ENCODE assay signal across 9 mouse cellular contexts in genomic region chr7:4082804-4083203, GRCm38 (mm10). TPM values are rescaled to one million over a fixed set of nuclear protein-coding genes. Genes with fewer than 3 reads are reported as not detected.
DNase-seq lines count a peak whose midpoint lies in the region; ATAC-seq and TF ChIP-seq lines count a peak whose summit lies in the region.
"Had no signal": no experiment of that assay in that cellular context is flagged by ENCODE, and none has a peak within 500 bp of the region (broad histone marks: within the 10 kb centered on the region; RNA-seq: fewer than 3 reads in every experiment).

No protein-coding gene starts in this region.

- H3K9ac ChIP-seq in lung, postnatal 0 days (replicated peaks; ENCODE audit: low read depth): no peak overlapping the region
- H3K9ac ChIP-seq: lung, embryonic 15.5 days had no signal

- ATAC-seq in erythroid progenitor cell, adult 5-6 weeks (replicated peaks; ENCODE audit: low FRiP score, poor library complexity, severe bottlenecking): peak; percentile 49; the same call in 1 of the 2 replicates
- ATAC-seq in lung, postnatal 0 days: peak; percentile 52

- intact Hi-C loops in left cerebral cortex, adult 2 months (cut with DNase I): no loop called here

- no peaks in the 10 kb centered on the region for H3K9me3 ChIP-seq in lung, postnatal 0 days (ENCODE audit: low read length)
- H3K9me3 ChIP-seq: lung, embryonic 15.5 days had no signal

- peak; percentile 50 for DNase-seq in layer of hippocampus, adult 11-12 months (ENCODE audit: low spot score)
- DNase-seq in layer of hippocampus, postnatal 36 days: no peak
- peak; percentile 68 for DNase-seq in lung, postnatal 0 days (ENCODE audit: low spot score)
- peak; percentile 53 for DNase-seq in thymus, postnatal 14 days
- DNase-seq in left cerebral cortex, adult 2 months (ENCODE audit: extremely low spot score in 1 of 2, low spot score in 2 of 2): no peak
- no peak for DNase-seq in left cerebral cortex, adult 18-20 months (ENCODE audit: low spot score in 2 of 2)
- no peak for DNase-seq in yolk sac, embryonic 10.5 days (ENCODE audit: low spot score)

- H3K4me1 ChIP-seq in lung, postnatal 0 days (ENCODE audit: insufficient read depth, low read depth, low read length): no peaks in the 10 kb centered on the region
- H3K4me1 ChIP-seq: lung, embryonic 15.5 days had no signal

- no peaks in the 10 kb centered on the region for H3K36me3 ChIP-seq in lung, postnatal 0 days (ENCODE audit: insufficient read depth, low read length)
- H3K36me3 ChIP-seq: lung, embryonic 15.5 days had no signal

- no peak overlapping the region for H3K27ac ChIP-seq in lung, postnatal 0 days (ENCODE audit: low read length)
- H3K27ac ChIP-seq in left cerebral cortex, adult 2 months: no peak overlapping the region
- H3K27ac ChIP-seq: lung, embryonic 15.5 days had no signal

- peak overlapping the region; percentile 25 for H3K4me2 ChIP-seq in lung, postnatal 0 days (replicated peaks; ENCODE audit: low read depth, low read length)
- H3K4me2 ChIP-seq: lung, embryonic 15.5 days had no signal

- no peak overlapping the region for H3K4me3 ChIP-seq in lung, postnatal 0 days (ENCODE audit: low read depth, low read length)
- no peak overlapping the region for H3K4me3 ChIP-seq in left cerebral cortex, adult 2 months
- H3K4me3 ChIP-seq: lung, embryonic 15.5 days had no signal

- WGBS in lung, postnatal 0 days: 0% methylated on average over 2 of the region's 2 CpGs

- TF ChIP-seq CTCF in lung, postnatal 0 days (IDR thresholded peaks at IDR 0.05): no peak
- no peak for TF ChIP-seq CTCF in left cerebral cortex, adult 2 months (IDR thresholded peaks at IDR 0.05)

- no peaks in the 10 kb centered on the region for H3K27me3 ChIP-seq in lung, postnatal 0 days (replicated peaks; ENCODE audit: insufficient read depth, low read length)
- H3K27me3 ChIP-seq: lung, embryonic 15.5 days had no signal

- no peak for TF ChIP-seq EP300 in lung, postnatal 0 days (IDR thresholded peaks at IDR 0.05)

RNA-seq across cellular contexts. Expression of gene Lair1, which starts 19.8 kb away (rescaled TPM):
- total RNA-seq in layer of hippocampus, postnatal 36 days (2021): 1 to 10 TPM; 3.8 to 7.5 TPM
- total RNA-seq in erythroid progenitor cell, adult 5-6 weeks (2015; ENCODE audit: low replicate concordance): 10.5 and 12.6 TPM in 2 replicates
- 10.3 and 11.6 TPM in 2 replicates for total RNA-seq in erythroid progenitor cell, adult 5-6 weeks (2017; ENCODE audit: low replicate concordance)
- polyA plus RNA-seq in lung, postnatal 0 days (2015; fragmentation: Nextera tagmentation; extraction: Ambion mirVana): 2.1 and 2.2 TPM in 2 replicates
- 1 to 10 TPM; 5.5 to 8.9 TPM for total RNA-seq in left cerebral cortex, adult 2 months (2021)
- 1 to 10 TPM; 5.9 to 7.1 TPM for total RNA-seq in left cerebral cortex, adult 18-20 months (2021)

RNA-seq across cellular contexts. Expression of gene Ttyh1, which starts 36.4 kb away (rescaled TPM):
- total RNA-seq in layer of hippocampus, postnatal 36 days (2021): 100 to 1,000 TPM; 554 to 570 TPM
- not detected in 2 replicates for total RNA-seq in erythroid progenitor cell, adult 5-6 weeks (2015; ENCODE audit: low replicate concordance)
- total RNA-seq in erythroid progenitor cell, adult 5-6 weeks (2017; ENCODE audit: low replicate concordance): under 0.01 TPM in 1 of 2 replicates, not detected in the other
- 1.1 and 1.2 TPM in 2 replicates for polyA plus RNA-seq in lung, postnatal 0 days (2015; fragmentation: Nextera tagmentation; extraction: Ambion mirVana)
- total RNA-seq in left cerebral cortex, adult 2 months (2021): 100 to 1,000 TPM; 667 to 745 TPM
- total RNA-seq in left cerebral cortex, adult 18-20 months (2021): 100 to 1,000 TPM; 597 TPM

RNA-seq across cellular contexts. Expression of gene Leng8, which starts 54.0 kb away (rescaled TPM):
- total RNA-seq in layer of hippocampus, postnatal 36 days (2021): 100 to 1,000 TPM; 154 to 191 TPM
- total RNA-seq in erythroid progenitor cell, adult 5-6 weeks (2015; ENCODE audit: low replicate concordance): 104 and 111 TPM in 2 replicates
- 106 and 112 TPM in 2 replicates for total RNA-seq in erythroid progenitor cell, adult 5-6 weeks (2017; ENCODE audit: low replicate concordance)
- 28.0 and 29.6 TPM in 2 replicates for polyA plus RNA-seq in lung, postnatal 0 days (2015; fragmentation: Nextera tagmentation; extraction: Ambion mirVana)
- 100 to 1,000 TPM; 178 to 184 TPM for total RNA-seq in left cerebral cortex, adult 2 months (2021)
- 100 to 1,000 TPM; 125 to 149 TPM for total RNA-seq in left cerebral cortex, adult 18-20 months (2021)

Comparison
In these comparisons a context has a peak if more than half of its experiments do, and no peak if none do; other contexts are left out.
1. DNase-seq: peak in layer of hippocampus, adult 11-12 months (single experiment), lung, postnatal 0 days (single experiment) and thymus, postnatal 14 days (single experiment); none in layer of hippocampus, postnatal 36 days (0 of 2), left cerebral cortex, adult 2 months (0 of 2), left cerebral cortex, adult 18-20 months (0 of 2) and yolk sac, embryonic 10.5 days (single experiment).
2. RNA of gene Ttyh1, which starts 36.4 kb away (total RNA-seq): 667 to 745 TPM in left cerebral cortex, adult 2 months, 597 TPM in left cerebral cortex, adult 18-20 months and 554 to 570 TPM in layer of hippocampus, postnatal 36 days; under 0.01 TPM in erythroid progenitor cell, adult 5-6 weeks; every median in the first group is over 100 times any median in the second.